Mouse (Mus musculus): ENCODE data around the gene Sbf2.

The Sbf2 gene

GRCm38 (mm10) chr7:110279183-110279582, 335.5 kb downstream of the Sbf2 start:
- DNase-seq (ENCODE audit: extremely low read depth, low read depth), result no peak

- no peak for DNase-seq (ENCODE audit: extremely low read depth, low read depth)
Observed at GRCm38 (mm10) chr7:110277734-110278245, 336.9 kb downstream of the Sbf2 start.

GRCm38 (mm10) chr7:110272434-110272833, 342.3 kb downstream of the Sbf2 start:
- no peak for DNase-seq (ENCODE audit: extremely low read depth, low read depth)

GRCm38 (mm10) chr7:110271814-110272213, 342.9 kb downstream of the Sbf2 start:
- no peak for DNase-seq (ENCODE audit: extremely low read depth, low read depth)

- DNase-seq (ENCODE audit: extremely low read depth, low read depth), result no peak
Observed at GRCm38 (mm10) chr7:110270455-110270854, 344.3 kb downstream of the Sbf2 start.

- no peak for DNase-seq (ENCODE audit: extremely low read depth, low read depth)
Observed at GRCm38 (mm10) chr7:110269777-110270176, 344.9 kb downstream of the Sbf2 start.

GRCm38 (mm10) chr7:110268511-110268910, 346.2 kb downstream of the Sbf2 start:
- no peak for DNase-seq (ENCODE audit: extremely low read depth, low read depth)

- DNase-seq (ENCODE audit: extremely low read depth, low read depth), result no peak
Observed at GRCm38 (mm10) chr7:110267994-110268393, 346.7 kb downstream of the Sbf2 start.

GRCm38 (mm10) chr7:110267014-110267413, 347.7 kb downstream of the Sbf2 start:
- DNase-seq (ENCODE audit: extremely low read depth, low read depth), result no peak

- DNase-seq (ENCODE audit: extremely low read depth, low read depth), result peak; percentile 24
Observed at GRCm38 (mm10) chr7:110265796-110266195, 348.9 kb downstream of the Sbf2 start.

GRCm38 (mm10) chr7:110263474-110263873, 351.2 kb downstream of the Sbf2 start:
- no peak for DNase-seq (ENCODE audit: extremely low read depth, low read depth)

- DNase-seq (ENCODE audit: extremely low read depth, low read depth), result no peak
Observed at GRCm38 (mm10) chr7:110262661-110263060, 352.1 kb downstream of the Sbf2 start.

GRCm38 (mm10) chr7:110261807-110262206, 352.9 kb downstream of the Sbf2 start:
- no peak for DNase-seq (ENCODE audit: extremely low read depth, low read depth)

GRCm38 (mm10) chr7:110259966-110260711, 354.6 kb downstream of the Sbf2 start:
- no peak for DNase-seq (ENCODE audit: extremely low read depth, low read depth)

GRCm38 (mm10) chr7:110258196-110258950, 356.3 kb downstream of the Sbf2 start:
- DNase-seq (ENCODE audit: extremely low read depth, low read depth), result no peak

All from MEL-GATA-1-ER (cell line).